Mouse (Mus musculus) retina, adult 2 months (tissue): ENCODE results near the gene Aprt.

Source experiments
- DNase-seq: peaks from one replicate; pipeline ENCODE4 v3.0.0-alpha.2; 2012; ENCODE audit warnings: low read depth, low spot score

Gene Aprt

GRCm38 (mm10) chr8:122537033-122537432 lies 39.7 kb downstream of the Aprt start:
- DNase-seq: no peak

- no peak for DNase-seq
Observed at GRCm38 (mm10) chr8:122531312-122531711, 45.4 kb downstream of the Aprt start.

- DNase-seq: no peak
Observed at GRCm38 (mm10) chr8:122529159-122529558, 47.5 kb downstream of the Aprt start.

GRCm38 (mm10) chr8:122527937-122528336 lies 48.8 kb downstream of the Aprt start:
- DNase-seq: no peak

- DNase-seq: no peak
Observed at GRCm38 (mm10) chr8:122526526-122527170, 50.1 kb downstream of the Aprt start.

GRCm38 (mm10) chr8:122526084-122526483 lies 50.6 kb downstream of the Aprt start:
- DNase-seq: no peak

- no peak for DNase-seq
Observed at GRCm38 (mm10) chr8:122525004-122525403, 51.7 kb downstream of the Aprt start.
